Mouse (Mus musculus) left cerebral cortex, adult 2 months (tissue): Measurements from ENCODE around the gene Cfap126. TPM values are rescaled to one million over a fixed set of nuclear protein-coding genes. Genes with fewer than 3 reads are reported as not detected.
"Not testable (repeated sequence)": the region's sequence is repeated elsewhere in the genome, so short reads cannot be mapped to it uniquely, and the experiment has no call there.

Experiments used
- DNase-seq, 2 experiments: peaks; one replicate each; pipeline ENCODE4 v3.0.0; 2021 to 2022; ENCODE audit warnings: low spot score in 2 of 2, mixed read lengths in 1 of 2; ENCODE audit errors: extremely low spot score in 1 of 2
- H3K27ac ChIP-seq: fragments of 200-600 bp; 2 replicates; pipeline ENCODE4 v1.8.1; 2022
- H3K4me3 ChIP-seq: fragments of 200-600 bp; 2 replicates; pipeline ENCODE4 v1.8.1; 2022
- CTCF ChIP-seq: fragments of 200-600 bp; IDR thresholded peaks from 2 replicates; pipeline ENCODE4 v1.8.1; 2022; ENCODE audit warnings: antibody characterized with exemption, mild to moderate bottlenecking, moderate library complexity
- intact Hi-C: fragments of 180-260 bp; cut with DNase I; formaldehyde crosslinking; loops from one replicate; pipeline ENCODE4 v1.15.1; 2025
- total RNA-seq, 2 experiments: library from RNA; stranded (reverse); gene quantifications; 2 replicates each; pipeline ENCODE4 v1.2.3; 2021

Cfap126 gene
- total RNA-seq, 2 experiments from 2014 or later, result 1.5 TPM; not detected in 1

DNA sequence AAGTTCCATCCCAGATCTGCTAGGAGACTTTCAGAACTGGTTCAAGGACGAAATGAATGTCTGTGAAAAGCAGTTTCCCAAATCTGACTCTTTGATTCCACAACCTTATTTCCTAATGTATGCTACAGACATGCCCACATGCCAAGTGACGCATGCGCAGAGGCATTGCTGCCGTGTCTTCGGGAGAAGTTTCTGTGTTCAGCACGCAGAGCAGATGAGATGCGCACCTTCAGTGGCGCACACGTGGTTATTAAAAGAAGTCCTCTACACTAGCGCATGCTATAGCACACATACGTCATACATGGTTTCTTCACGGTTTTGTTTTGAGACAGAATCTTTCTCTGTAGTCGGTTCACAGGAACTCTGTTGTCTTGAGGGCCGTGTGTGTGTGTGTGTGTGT is 5.7 kb downstream of the Cfap126 start:
- TF ChIP-seq CTCF, result no peak
- intact Hi-C loops, result loop anchor here (1.0 to 10.0 kb wide), 3 partner anchors 102 to 355 kb away; no protein-coding TSS in a partner anchor
- Histone ChIP-seq H3K4me3 (no peak overlapping the region), H3K27ac (no peak overlapping the region)
- no peak for DNase-seq

DNA sequence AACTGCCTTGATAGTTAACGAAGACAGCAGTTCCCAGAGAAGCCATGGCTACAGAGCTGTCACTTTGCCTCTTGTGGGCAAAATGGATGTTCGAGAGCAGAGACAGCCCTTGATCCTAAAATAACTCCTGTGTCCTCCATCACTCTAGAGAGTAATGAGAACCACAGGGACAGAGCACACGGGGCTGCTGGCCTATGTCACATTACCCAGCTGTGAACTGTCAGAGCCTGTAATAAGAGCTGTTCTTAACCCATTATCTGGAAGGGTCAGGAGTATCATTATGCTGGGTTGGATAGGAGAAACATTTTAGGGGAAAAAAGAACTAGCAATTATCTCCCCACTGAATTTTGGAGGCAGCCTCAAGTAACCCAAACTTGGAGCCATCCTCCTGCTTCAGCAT is 7.2 kb downstream of the Cfap126 start:
- Histone ChIP-seq H3K4me3 (no peak overlapping the region), H3K27ac (no peak overlapping the region)
- no peak for DNase-seq
- intact Hi-C loops, result no loop called here
- TF ChIP-seq CTCF, result no peak

DNA sequence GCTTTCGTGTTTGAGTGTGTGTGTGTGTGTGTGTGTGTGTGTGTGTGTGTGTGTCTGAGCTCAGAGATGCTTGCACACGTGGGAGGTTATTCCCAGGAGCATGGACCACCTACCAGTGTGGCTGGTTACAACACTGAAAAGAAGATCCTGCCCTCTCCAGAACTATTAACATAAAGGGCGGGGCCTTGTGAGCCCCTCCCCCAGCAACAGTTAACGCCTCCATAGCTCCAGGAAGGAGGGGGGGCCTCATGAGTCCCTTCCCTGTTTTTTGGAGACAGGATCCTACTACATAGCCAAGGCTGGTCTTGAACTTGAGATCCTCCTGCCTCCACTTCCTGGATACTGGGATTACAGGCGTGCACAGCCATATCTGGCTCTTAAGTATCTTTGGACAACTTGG is 8.1 kb downstream of the Cfap126 start:
- TF ChIP-seq CTCF, result no peak
- no peak for DNase-seq
- intact Hi-C loops, result no loop called here
- no peak overlapping the region for H3K4me3 ChIP-seq
- no peak overlapping the region for H3K27ac ChIP-seq

DNA sequence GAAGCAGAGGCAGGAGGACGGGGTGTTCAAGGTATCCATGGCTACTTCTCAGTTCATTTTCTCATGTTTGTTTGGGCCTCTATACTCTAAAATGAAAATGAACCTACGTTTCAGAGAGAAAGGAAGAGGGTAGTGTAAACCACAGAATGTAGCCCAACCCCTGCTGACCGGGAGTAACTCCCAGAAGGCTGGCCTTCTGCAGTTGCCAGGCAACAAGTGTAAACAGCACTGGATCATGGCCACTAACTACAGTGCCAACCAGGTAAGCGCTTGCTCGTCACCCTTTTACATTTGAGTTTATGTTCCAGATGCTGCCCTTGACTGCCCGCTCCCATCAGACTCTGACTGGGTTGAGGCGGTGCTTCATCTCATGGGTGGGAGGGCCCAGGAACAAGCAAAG is 9.2 kb downstream of the Cfap126 start:
- no peak for DNase-seq
- Histone ChIP-seq H3K27ac (no peak overlapping the region), H3K4me3 (no peak overlapping the region)
- TF ChIP-seq CTCF, result no peak
- intact Hi-C loops, result no loop called here

DNA sequence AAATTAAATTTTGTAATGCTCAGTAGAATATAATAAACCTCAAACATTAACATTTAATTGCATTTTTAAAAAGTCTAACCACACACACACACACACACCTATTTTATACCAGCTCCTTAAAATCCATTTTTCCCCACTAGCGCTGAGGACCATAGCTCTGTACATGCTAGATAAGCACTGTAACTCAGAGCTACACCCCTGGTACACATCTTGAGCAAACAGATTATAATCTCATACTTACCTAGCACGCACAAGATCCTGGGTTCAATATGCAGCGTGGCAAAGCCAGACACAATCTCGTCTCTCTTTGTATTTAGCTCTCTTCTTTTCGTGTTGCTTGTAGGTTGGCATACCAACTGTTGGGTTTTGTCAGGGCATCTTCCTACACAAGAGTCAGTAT is 10.7 kb downstream of the Cfap126 start:
- Histone ChIP-seq H3K27ac (no peak overlapping the region), H3K4me3 (no peak overlapping the region)
- intact Hi-C loops, result no loop called here
- DNase-seq, result no peak
- no peak for TF ChIP-seq CTCF

DNA sequence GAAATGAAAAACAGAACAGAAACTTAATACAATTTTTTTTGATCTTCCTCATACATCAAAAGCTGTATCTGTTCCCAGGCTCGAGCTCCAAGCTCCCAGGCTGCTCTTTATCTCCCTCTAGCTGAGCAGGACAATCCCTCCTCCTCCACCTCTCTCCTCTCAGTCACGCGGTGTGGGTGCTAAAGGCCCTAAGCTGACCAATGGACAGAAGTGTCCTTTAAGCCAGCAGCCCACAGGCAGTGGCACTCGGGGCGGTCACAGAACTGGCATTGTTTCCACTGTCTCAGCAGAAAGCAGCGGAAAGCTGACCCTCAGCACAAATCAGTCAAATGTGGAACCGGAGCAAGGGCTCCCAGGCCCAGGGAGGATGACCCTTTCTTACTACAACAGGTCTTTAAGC is 15.5 kb downstream of the Cfap126 start:
- intact Hi-C loops, result no loop called here
- H3K4me3 ChIP-seq, result no peak overlapping the region
- H3K27ac ChIP-seq, result peak overlapping the region; percentile 9; the same call in 1 of the 2 replicates
- DNase-seq, result peak; percentile 24 to 55
- peak; percentile 38 for TF ChIP-seq CTCF

DNA sequence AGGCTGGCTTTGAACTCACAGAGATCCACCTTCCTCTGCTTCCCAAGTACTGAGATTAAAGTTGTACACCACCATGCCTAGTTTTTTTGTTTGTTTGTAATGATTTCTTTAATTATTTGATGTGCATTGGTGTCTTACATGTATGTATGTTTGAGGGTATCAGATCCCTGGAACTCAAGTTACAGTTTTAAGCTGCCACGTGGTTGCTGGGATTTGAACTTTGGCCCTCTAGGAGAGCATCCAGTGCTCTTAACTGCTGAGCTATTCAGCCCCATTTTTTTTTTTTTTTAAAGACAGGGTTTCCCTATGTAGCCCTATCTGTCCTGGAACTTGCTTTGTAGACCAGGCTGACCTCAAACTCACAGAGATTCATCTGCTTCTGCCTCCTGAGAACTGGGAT is 17.3 kb downstream of the Cfap126 start:
- intact Hi-C loops, result no loop called here
- no peak for DNase-seq
- Histone ChIP-seq H3K4me3 (no peak overlapping the region), H3K27ac (no peak overlapping the region)
- TF ChIP-seq CTCF, result no peak

DNA sequence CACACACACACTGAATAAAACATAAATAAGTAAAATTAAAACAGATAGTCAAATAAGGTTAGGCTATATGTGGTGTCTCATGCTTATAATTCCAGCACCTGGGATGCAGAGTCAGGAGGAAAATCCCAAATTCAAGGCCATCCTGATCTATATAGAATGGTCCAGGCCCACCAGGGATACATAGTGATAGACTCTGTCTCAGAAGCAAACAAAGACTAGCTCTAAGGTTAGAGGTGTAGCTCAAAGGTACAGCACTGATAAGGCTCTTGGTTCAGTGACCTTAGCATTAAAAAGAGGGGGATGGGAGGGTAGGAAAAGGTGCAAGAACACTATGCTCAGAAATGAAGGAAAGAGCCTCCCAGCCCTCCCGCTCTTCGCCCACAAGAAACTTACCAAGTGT is 21.9 kb downstream of the Cfap126 start:
- DNase-seq, result no peak
- no peak overlapping the region for H3K4me3 ChIP-seq
- intact Hi-C loops, result no loop called here
- no peak overlapping the region for H3K27ac ChIP-seq
- TF ChIP-seq CTCF, result no peak

DNA sequence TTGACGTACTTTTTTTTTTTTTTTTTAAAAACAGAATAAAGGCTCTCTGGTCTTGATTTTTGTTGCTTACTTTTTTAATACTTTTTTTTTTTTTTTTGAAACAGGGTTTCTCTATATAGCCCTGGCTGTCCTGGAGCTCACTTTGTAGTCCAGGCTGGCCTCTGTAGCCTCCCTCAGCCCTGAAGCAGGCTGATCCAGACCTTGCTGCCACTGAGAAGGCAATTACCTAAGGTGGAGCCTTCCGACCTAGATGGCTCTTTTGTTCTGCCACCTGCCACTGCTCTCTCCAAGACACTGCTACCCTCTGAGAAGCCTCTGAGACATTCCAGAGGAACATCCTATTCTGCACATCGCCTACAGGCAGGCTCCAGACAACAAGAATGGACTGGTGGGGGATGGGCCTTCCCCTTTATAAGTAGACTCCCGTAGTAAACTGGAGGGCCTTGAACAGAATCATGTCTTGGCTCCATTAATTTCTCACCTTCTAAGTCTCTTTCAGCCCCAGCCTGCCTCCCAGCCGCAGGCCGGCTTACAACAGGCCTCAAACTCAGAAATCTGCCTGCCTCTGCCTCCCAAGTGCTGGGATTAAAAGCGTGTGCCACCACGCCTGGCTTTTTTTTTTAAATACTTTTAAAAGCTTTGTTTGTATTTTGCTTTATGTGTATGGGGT is 23.9 kb downstream of the Cfap126 start:
- intact Hi-C loops, H3K27ac ChIP-seq, H3K4me3 ChIP-seq, DNase-seq: not testable (repeated sequence)

DNA sequence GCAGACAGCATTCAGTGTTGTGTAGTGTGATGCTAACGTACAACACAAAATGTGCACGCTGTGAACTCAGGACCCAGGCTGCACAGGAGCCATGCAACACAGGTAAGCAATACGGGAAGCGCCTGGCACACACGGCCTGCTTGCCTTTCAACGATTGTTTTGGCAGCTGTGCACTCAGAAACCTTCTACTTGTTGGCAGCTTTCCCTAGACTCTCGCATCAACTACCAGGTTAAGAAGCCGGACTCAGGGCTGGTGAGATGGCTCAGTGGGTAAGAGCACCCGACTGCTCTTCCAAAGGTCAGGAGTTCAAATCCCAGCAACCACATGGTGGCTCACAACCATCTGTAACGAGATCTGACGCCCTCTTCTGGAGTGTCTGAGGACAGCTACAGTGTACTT is 29.3 kb downstream of the Cfap126 start:
- H3K27ac ChIP-seq, H3K4me3 ChIP-seq, DNase-seq, intact Hi-C loops: not testable (repeated sequence)

DNA sequence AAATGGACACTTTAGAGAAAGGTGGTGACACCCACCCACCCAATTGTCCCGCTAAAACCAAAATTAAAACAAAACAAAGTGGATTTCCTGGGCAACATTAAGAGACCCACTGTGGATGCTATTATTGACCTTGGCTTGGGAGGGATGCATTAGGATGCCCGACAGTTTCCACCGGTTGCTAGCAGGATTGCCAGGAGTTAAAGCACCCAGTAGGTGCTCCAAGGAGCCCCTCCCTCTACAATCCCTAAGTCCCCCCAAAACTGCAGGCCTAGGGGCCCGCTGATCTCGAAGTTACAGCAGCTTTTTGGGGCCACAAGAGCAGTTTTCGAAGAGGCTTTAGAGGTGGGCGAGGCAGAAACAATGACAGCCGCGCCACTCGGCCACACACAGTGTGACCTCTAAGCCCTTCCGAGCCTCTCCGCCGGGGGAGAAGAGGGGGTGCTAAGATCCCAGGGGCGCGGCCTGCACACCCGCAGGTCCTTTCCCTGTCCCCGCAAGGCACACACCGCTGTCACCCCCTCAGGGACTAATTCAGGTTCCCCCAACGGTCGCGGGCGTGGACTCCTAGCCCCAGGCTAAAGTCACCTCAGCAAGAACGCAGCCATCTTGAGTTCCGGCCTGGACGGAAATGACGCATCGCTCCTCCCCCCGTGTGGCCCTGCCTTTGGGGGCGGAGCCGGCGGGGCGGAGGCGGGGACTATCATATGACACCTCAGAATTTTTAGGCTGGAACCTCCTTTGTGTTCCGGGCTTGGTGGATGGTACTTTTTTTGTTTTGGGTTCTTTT is 36.4 kb downstream of the Cfap126 start, which contains the start of the genes Sdhc and Mpz:
TSS of gene Sdhc (minus strand) at position 630 of the 787 bp plus-strand sequence.
TSS of gene Mpz (plus strand) at position 738 of the 787 bp plus-strand sequence.
- intact Hi-C loops, result loop anchor here (1.0 to 5.0 kb wide), 2 partner anchors 47 to 71 kb away; partner anchors contain the start of gene Pcp4l1
- Histone ChIP-seq H3K27ac (peak within 1 kb of the TSS; percentile 99), H3K4me3 (peak within 1 kb of the TSS; percentile 93)
- DNase-seq, result peak; percentile 92 to 96
- TF ChIP-seq CTCF, result no peak

DNA sequence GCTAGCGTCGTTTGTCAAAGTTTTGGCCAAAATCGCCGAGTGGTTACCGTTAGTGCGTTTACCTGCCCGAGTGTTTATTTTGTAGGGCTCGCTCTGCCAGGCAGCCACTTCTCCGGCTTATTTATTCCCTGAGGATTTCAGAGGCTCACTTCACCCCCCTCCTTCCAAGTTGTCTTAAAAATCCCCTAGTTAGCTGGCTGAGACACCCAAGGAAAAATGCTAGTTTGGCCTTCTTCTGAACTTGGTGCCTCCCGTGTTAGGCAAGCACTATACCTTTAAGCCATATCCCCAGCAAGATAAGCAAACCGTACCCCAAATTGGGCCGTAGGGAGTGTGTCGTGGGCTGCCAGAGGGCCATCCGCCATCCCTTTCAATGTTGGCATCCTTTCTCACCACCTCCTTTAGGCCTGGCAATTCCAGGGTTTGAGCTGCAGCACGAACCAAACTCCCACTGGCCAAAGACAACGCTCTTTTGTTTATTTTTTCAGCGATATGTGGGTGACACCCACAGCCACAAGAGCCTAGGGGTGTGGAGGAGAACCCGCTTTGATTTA is 37.2 kb downstream of the Cfap126 start:
- peak; percentile 28 to 49 for DNase-seq

More for the DNA sequence above, 37.2 kb downstream of the Cfap126 start:
- Histone ChIP-seq H3K27ac (peak overlapping the region; percentile 99), H3K4me3 (peak overlapping the region; percentile 93)
- intact Hi-C loops, result loop anchor here (1.0 to 5.0 kb wide), 2 partner anchors 46 to 70 kb away; partner anchors contain the start of gene Pcp4l1
- TF ChIP-seq CTCF, result no peak
